Mouse (Mus musculus) T-cell, adult 2 months (primary cell): ENCODE measurements around the gene Cenpi.

Source experiments
- DNase-seq: peaks from one replicate; pipeline ENCODE4 v3.0.0; 2022; ENCODE audit warnings: low spot score

Cenpi gene

DNA sequence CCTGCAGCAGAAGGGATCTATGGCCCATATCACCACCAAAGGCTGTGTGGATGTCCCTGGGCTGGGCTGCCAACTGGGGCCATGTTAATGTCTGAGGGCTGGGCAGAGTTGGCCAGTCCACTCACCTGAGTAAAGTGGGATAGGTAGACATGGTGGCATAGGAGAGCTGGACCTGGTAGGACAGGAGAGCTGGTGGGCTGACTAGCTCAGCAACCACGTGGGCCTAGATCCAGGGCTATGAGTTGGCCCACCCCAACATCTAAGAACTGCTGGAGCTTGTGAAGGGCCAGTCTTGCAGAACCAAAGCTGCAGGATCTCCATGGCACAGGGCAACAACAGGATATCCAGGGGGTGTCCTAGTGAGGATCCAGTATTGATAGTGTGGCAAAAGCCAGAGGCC, 57.5 kb downstream of the Cenpi start:
- DNase-seq, result no peak

GRCm38 (mm10) chrX:134366547-134366946, 58.7 kb downstream of the Cenpi start:
- no peak for DNase-seq

GRCm38 (mm10) chrX:134371279-134371678, 63.4 kb downstream of the Cenpi start:
- no peak for DNase-seq

DNA sequence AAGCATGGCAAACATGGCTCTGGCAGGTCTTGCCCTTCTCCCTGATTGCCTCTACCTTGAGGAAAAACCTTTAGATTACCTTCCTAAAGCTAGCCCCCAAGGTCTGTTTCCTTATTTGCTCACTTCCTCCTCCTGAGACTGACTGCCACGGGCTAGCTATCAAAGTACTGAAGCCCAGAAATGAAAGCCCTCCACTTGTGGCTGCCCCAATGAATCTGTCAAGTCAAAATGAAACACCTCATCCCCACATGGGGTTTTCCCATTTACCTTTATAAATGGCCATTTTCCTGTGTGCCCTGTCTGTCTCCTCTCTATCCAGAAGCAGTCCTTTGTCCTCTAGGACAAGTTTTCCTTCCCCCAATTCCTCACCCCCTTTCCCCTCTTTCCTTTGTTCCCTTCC, 66.3 kb downstream of the Cenpi start:
- no peak for DNase-seq

DNA sequence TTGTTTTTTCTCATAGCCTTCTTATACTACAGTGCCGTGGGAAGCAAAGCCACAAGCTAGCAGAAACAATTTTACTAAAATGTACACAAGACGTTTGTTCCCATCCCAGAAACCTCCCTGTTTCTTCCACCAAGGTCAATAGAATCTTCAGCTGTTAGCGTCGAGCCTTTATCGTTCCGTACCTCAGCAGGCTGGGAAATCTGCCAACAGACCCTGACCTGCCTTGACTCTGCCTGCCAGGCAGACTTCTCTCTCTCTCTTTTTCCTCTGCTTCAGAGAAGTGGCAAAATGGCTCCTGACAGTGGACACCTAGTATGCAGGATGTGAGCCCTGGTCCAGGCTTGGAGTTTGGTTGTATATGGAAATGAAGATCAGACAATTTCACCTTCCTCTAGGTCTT, 77.0 kb downstream of the Cenpi start:
- no peak for DNase-seq

DNA sequence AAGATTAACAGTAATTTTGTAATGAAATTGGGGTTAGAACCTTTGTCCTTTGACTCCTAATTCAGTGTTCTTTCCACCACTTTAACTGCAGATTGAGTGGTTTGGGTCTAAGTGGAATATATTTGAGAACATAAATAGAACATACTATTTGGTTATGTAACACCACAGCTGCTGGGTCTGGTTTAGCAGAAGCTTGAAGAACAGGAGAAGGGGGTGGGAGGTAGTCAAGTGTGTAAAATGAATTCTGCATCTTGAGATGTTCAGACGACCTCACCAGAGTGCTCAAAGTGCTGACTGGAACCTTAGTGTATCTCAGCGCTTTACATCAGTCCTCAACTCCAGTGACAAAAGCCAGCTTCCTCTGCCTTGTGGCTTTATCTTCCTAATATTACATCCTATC, 91.1 kb downstream of the Cenpi start:
- DNase-seq, result no peak

GRCm38 (mm10) chrX:134403863-134404583, 96.1 kb downstream of the Cenpi start, which contains the start of gene Drp2:
Gene Drp2 (plus strand): TSS chrX:134404551.
- DNase-seq, result no peak

DNA sequence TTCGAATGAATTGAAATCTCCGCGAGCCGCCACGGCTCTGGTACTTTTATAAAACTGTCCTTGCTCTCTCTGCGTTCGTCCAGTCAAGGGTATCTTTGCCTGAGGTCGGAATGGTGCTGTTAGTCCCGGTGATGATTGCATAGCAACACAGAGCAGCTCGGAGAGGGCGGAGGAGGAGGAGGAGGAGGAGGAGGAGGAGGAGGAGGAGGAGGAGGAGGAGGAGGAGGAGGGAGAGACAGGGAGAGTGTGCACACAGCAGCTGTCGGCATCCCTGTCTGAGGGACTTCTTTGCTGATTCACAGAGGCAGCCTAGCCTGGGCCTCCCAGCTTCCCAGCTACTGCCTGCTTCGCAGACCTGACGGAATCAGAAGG, 96.7 kb downstream of the Cenpi start:
- DNase-seq, result no peak

GRCm38 (mm10) chrX:134409354-134409900, 101.5 kb downstream of the Cenpi start:
- no peak for DNase-seq

GRCm38 (mm10) chrX:134412096-134412495, 104.2 kb downstream of the Cenpi start:
- no peak for DNase-seq
